Mouse (Mus musculus) embryonic fibroblast, embryonic 13.5 days (primary cell): ENCODE data around the gene Gm17660.

Experiments
- CTCF ChIP-seq: IDR thresholded peaks from 2 replicates; pipeline ENCODE4 v1.5.1; 2011; ENCODE audit warnings: mild to moderate bottlenecking, control low read depth, low read length, moderate library complexity, borderline replicate concordance; ENCODE audit not compliant: insufficient read depth
- POLR2A ChIP-seq: IDR thresholded peaks from 2 replicates; pipeline ENCODE4 v1.6.1; 2011; ENCODE audit warnings: low read depth, mild to moderate bottlenecking, control low read depth, low read length, moderate library complexity

DNA sequence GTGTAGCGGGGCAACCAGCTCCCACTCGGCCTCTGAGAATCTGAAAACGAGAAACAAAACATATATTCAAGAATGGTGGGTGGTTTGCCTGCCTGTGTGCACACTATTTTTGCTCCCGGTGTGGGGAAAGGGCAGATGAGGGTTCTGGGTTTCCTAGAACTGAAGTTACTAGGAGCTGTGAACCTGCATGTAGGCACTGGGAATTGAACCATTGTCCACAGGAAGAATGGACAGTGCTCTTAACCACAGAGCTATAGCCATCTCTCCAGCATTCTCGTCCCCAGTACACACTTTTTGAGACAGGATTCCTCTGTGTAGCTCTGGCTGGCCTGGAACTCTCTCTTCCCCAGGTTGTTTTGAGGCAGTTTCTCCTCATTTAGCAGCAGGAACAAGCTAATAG is 54.9 kb downstream of the Gm17660 start:
- TF ChIP-seq CTCF (no peak), POLR2A (no peak)
